Mouse (Mus musculus) c-Kit-negative CD71-positive TER-119-positive erythroid progenitor cells, embryonic 14.5 days (primary cell): Measurements from ENCODE around the gene Rpn1.
"Not testable (repeated sequence)": the region's sequence is repeated elsewhere in the genome, so short reads cannot be mapped to it uniquely, and the experiment has no call there.

ENCODE experiments used
- DNase-seq: peaks from one replicate; pipeline ENCODE4 v3.0.0-alpha.2; 2013; ENCODE audit warnings: low read depth, low spot score

Gene Rpn1

GRCm38 (mm10) chr6:88120813-88121212, 36.5 kb downstream of the Rpn1 start:
- no peak for DNase-seq

- DNase-seq = no peak
Observed at GRCm38 (mm10) chr6:88121781-88122180, 37.5 kb downstream of the Rpn1 start.

- no peak for DNase-seq
Observed at GRCm38 (mm10) chr6:88123150-88123857, 39.0 kb downstream of the Rpn1 start.

- DNase-seq = no peak
Observed at GRCm38 (mm10) chr6:88123858-88124261, 39.6 kb downstream of the Rpn1 start.

- DNase-seq = no peak
Observed at GRCm38 (mm10) chr6:88124551-88124950, 40.3 kb downstream of the Rpn1 start.

- DNase-seq = not testable (repeated sequence)
Observed at GRCm38 (mm10) chr6:88125815-88126214, 41.5 kb downstream of the Rpn1 start.

GRCm38 (mm10) chr6:88131521-88131920, 47.2 kb downstream of the Rpn1 start:
- DNase-seq = no peak

GRCm38 (mm10) chr6:88132051-88132450, 47.8 kb downstream of the Rpn1 start:
- DNase-seq = no peak

GRCm38 (mm10) chr6:88133061-88133460, 48.8 kb downstream of the Rpn1 start:
- no peak for DNase-seq

GRCm38 (mm10) chr6:88133878-88134277, 49.6 kb downstream of the Rpn1 start:
- DNase-seq = no peak

GRCm38 (mm10) chr6:88136201-88136631, 51.9 kb downstream of the Rpn1 start:
- DNase-seq = no peak

- no peak for DNase-seq
Observed at GRCm38 (mm10) chr6:88138485-88138884, 54.2 kb downstream of the Rpn1 start.

- no peak for DNase-seq
Observed at GRCm38 (mm10) chr6:88140264-88140663, 56.0 kb downstream of the Rpn1 start.

- no peak for DNase-seq
Observed at GRCm38 (mm10) chr6:88145793-88146192, 61.5 kb downstream of the Rpn1 start.

GRCm38 (mm10) chr6:88146576-88146975, 62.3 kb downstream of the Rpn1 start:
- no peak for DNase-seq

- DNase-seq = no peak
Observed at GRCm38 (mm10) chr6:88147411-88148003, 63.2 kb downstream of the Rpn1 start.

GRCm38 (mm10) chr6:88151335-88151734, 67.1 kb downstream of the Rpn1 start:
- no peak for DNase-seq

GRCm38 (mm10) chr6:88152127-88152705, 67.9 kb downstream of the Rpn1 start:
- no peak for DNase-seq

- DNase-seq = no peak
Observed at GRCm38 (mm10) chr6:88152979-88153378, 68.7 kb downstream of the Rpn1 start.
